Mouse (Mus musculus): ENCODE data around the gene Hk1. TPM values are rescaled to one million over a fixed set of nuclear protein-coding genes. Genes with fewer than 3 reads are reported as not detected.
"Not testable (repeated sequence)": the region's sequence is repeated elsewhere in the genome, so short reads cannot be mapped to it uniquely, and the experiment has no call there.

Gene Hk1
- polyA plus RNA-seq, 1 experiment from 2014 or later: 31.4 TPM

- no peak overlapping the region for H3K4me2 ChIP-seq (replicated peaks; ENCODE audit: low read depth, low read length)
These were observed 52.0 kb downstream of the Hk1 start for GRCm38 (mm10) chr10:62327572-62328317.

GRCm38 (mm10) chr10:62326818-62327571 lies 52.7 kb downstream of the Hk1 start:
- Histone ChIP-seq H3K9ac (ENCODE audit: low read depth, low read length) (no peak overlapping the region), H3K4me2 (replicated peaks; ENCODE audit: low read depth, low read length) (no peak overlapping the region), H3K27ac (ENCODE audit: low read depth, low read length) (no peak overlapping the region), H3K4me3 (ENCODE audit: low read length) (no peak overlapping the region), H3K36me3 (ENCODE audit: control insufficient read depth, insufficient read depth, low read length) (no peaks in the 10 kb centered on the region), H3K27me3 (ENCODE audit: control insufficient read depth, insufficient read depth, low read length) (no peaks in the 10 kb centered on the region), H3K9me3 (ENCODE audit: control insufficient read depth, low read length) (no peaks in the 10 kb centered on the region), H3K4me1 (ENCODE audit: control insufficient read depth, insufficient read depth, low read length) (peaks cover 11% of the 10 kb centered on the region)
- WGBS: 78% methylated on average over 8 of the region's 8 CpGs
- ATAC-seq (ENCODE audit: low FRiP score, low TSS enrichment): no peak

More at GRCm38 (mm10) chr10:62327572-62328317, 52.0 kb downstream of the Hk1 start:
- no peak for ATAC-seq (ENCODE audit: low FRiP score, low TSS enrichment)
- Histone ChIP-seq H3K36me3 (ENCODE audit: control insufficient read depth, insufficient read depth, low read length) (no peaks in the 10 kb centered on the region), H3K9ac (ENCODE audit: low read depth, low read length) (no peak overlapping the region), H3K27ac (ENCODE audit: low read depth, low read length) (no peak overlapping the region), H3K4me3 (ENCODE audit: low read length) (no peak overlapping the region), H3K27me3 (ENCODE audit: control insufficient read depth, insufficient read depth, low read length) (no peaks in the 10 kb centered on the region), H3K4me1 (ENCODE audit: control insufficient read depth, insufficient read depth, low read length) (peaks cover 15% of the 10 kb centered on the region), H3K9me3 (ENCODE audit: control insufficient read depth, low read length) (no peaks in the 10 kb centered on the region)
- WGBS: 47% methylated on average over 23 of the region's 23 CpGs

DNA sequence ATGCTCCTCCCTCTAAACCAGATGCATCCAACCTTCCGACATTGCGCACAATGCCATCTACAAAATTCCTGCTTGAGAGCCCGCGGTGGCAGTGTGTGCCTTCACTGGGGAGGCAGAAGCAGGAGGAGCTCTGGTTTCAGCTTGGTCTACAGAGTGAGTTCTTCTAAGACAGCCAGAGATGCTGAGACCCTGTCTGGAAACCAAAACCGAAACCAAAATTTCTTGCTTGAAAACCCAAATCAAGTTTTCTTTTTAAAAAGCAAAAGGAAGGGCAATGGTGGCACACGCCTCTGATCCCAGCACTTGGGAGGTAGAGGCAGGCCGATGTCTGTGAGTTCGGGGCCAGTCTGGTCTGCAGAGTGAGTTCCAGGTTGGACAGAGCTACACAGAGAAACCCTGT lies 53.7 kb downstream of the Hk1 start:
- ATAC-seq (ENCODE audit: low FRiP score, low TSS enrichment): no peak
- H3K27me3 ChIP-seq (ENCODE audit: control insufficient read depth, insufficient read depth, low read length): no peaks in the 10 kb centered on the region
- WGBS: 95% methylated on average over 8 of the region's 8 CpGs
- H3K27ac ChIP-seq (ENCODE audit: low read depth, low read length): no peak overlapping the region
- no peak overlapping the region for H3K9ac ChIP-seq (ENCODE audit: low read depth, low read length)
- H3K4me3 ChIP-seq (ENCODE audit: low read length): no peak overlapping the region
- peaks cover 11% of the 10 kb centered on the region for H3K4me1 ChIP-seq (ENCODE audit: control insufficient read depth, insufficient read depth, low read length)
- no peak overlapping the region for H3K4me2 ChIP-seq (replicated peaks; ENCODE audit: low read depth, low read length)
- H3K9me3 ChIP-seq (ENCODE audit: control insufficient read depth, low read length): no peaks in the 10 kb centered on the region
- H3K36me3 ChIP-seq (ENCODE audit: control insufficient read depth, insufficient read depth, low read length): no peaks in the 10 kb centered on the region

GRCm38 (mm10) chr10:62322821-62323220 lies 56.9 kb downstream of the Hk1 start:
- not testable (repeated sequence) for H3K9ac ChIP-seq (ENCODE audit: low read depth, low read length); H3K27ac ChIP-seq (ENCODE audit: low read depth, low read length); H3K4me3 ChIP-seq (ENCODE audit: low read length); H3K9me3 ChIP-seq (ENCODE audit: control insufficient read depth, low read length); H3K4me2 ChIP-seq (replicated peaks; ENCODE audit: low read depth, low read length); H3K4me1 ChIP-seq (ENCODE audit: control insufficient read depth, insufficient read depth, low read length); ATAC-seq (ENCODE audit: low FRiP score, low TSS enrichment); H3K27me3 ChIP-seq (ENCODE audit: control insufficient read depth, insufficient read depth, low read length); H3K36me3 ChIP-seq (ENCODE audit: control insufficient read depth, insufficient read depth, low read length)
- WGBS: 90% methylated on average over 8 of the region's 8 CpGs

GRCm38 (mm10) chr10:62321457-62321856 lies 58.3 kb downstream of the Hk1 start:
- H3K4me3 ChIP-seq (ENCODE audit: low read length): no peak overlapping the region
- H3K27me3 ChIP-seq (ENCODE audit: control insufficient read depth, insufficient read depth, low read length): no peaks in the 10 kb centered on the region
- no peak for ATAC-seq (ENCODE audit: low FRiP score, low TSS enrichment)
- H3K9me3 ChIP-seq (ENCODE audit: control insufficient read depth, low read length): no peaks in the 10 kb centered on the region
- WGBS: 76% methylated on average over 9 of the region's 9 CpGs
- no peak overlapping the region for H3K9ac ChIP-seq (ENCODE audit: low read depth, low read length)
- no peaks in the 10 kb centered on the region for H3K4me1 ChIP-seq (ENCODE audit: control insufficient read depth, insufficient read depth, low read length)
- no peak overlapping the region for H3K4me2 ChIP-seq (replicated peaks; ENCODE audit: low read depth, low read length)
- no peaks in the 10 kb centered on the region for H3K36me3 ChIP-seq (ENCODE audit: control insufficient read depth, insufficient read depth, low read length)
- no peak overlapping the region for H3K27ac ChIP-seq (ENCODE audit: low read depth, low read length)

- no peak for ATAC-seq (ENCODE audit: low FRiP score, low TSS enrichment)
- Histone ChIP-seq H3K4me2 (replicated peaks; ENCODE audit: low read depth, low read length) (no peak overlapping the region), H3K4me1 (ENCODE audit: control insufficient read depth, insufficient read depth, low read length) (no peaks in the 10 kb centered on the region), H3K27ac (ENCODE audit: low read depth, low read length) (no peak overlapping the region), H3K9me3 (ENCODE audit: control insufficient read depth, low read length) (no peaks in the 10 kb centered on the region), H3K36me3 (ENCODE audit: control insufficient read depth, insufficient read depth, low read length) (no peaks in the 10 kb centered on the region), H3K27me3 (ENCODE audit: control insufficient read depth, insufficient read depth, low read length) (no peaks in the 10 kb centered on the region), H3K4me3 (ENCODE audit: low read length) (no peak overlapping the region), H3K9ac (ENCODE audit: low read depth, low read length) (no peak overlapping the region)
- WGBS: 91% methylated on average over 9 of the region's 9 CpGs
These were observed 59.2 kb downstream of the Hk1 start for GRCm38 (mm10) chr10:62320402-62320978.

GRCm38 (mm10) chr10:62319154-62319553 lies 60.6 kb downstream of the Hk1 start:
- no peaks in the 10 kb centered on the region for H3K9me3 ChIP-seq (ENCODE audit: control insufficient read depth, low read length)
- no peaks in the 10 kb centered on the region for H3K36me3 ChIP-seq (ENCODE audit: control insufficient read depth, insufficient read depth, low read length)
- H3K27ac ChIP-seq (ENCODE audit: low read depth, low read length): no peak overlapping the region
- H3K9ac ChIP-seq (ENCODE audit: low read depth, low read length): no peak overlapping the region
- no peak for ATAC-seq (ENCODE audit: low FRiP score, low TSS enrichment)
- H3K27me3 ChIP-seq (ENCODE audit: control insufficient read depth, insufficient read depth, low read length): no peaks in the 10 kb centered on the region
- H3K4me2 ChIP-seq (replicated peaks; ENCODE audit: low read depth, low read length): no peak overlapping the region
- peaks cover 5% of the 10 kb centered on the region; the same call in 1 of the 2 replicates for H3K4me1 ChIP-seq (ENCODE audit: control insufficient read depth, insufficient read depth, low read length)
- no peak overlapping the region for H3K4me3 ChIP-seq (ENCODE audit: low read length)
- 71% methylated on average over 7 of the region's 7 CpGs for WGBS

DNA sequence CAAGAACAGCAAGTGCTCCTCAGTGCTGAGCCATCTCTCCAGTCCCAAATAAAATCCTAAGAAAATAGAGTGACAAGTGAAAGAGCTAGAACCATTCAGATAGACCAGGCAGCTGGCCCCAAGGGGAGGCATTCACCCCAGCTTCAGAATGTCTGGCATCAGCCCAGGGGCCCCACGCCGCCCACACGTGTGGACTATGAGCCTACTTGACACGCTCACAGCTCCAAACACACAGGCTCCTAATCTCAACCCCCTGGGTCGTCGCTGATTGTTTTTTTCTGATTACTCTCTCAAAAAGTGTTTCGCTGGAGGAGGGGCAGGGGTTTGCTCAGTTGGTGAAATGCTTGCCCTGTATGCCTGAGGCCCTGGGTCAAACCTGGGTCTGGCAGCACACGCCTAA lies 63.2 kb downstream of the Hk1 start:
- peaks cover 16% of the 10 kb centered on the region; the same call in 1 of the 2 replicates for H3K4me1 ChIP-seq (ENCODE audit: control insufficient read depth, insufficient read depth, low read length)
- no peaks in the 10 kb centered on the region for H3K36me3 ChIP-seq (ENCODE audit: control insufficient read depth, insufficient read depth, low read length)
- H3K9me3 ChIP-seq (ENCODE audit: control insufficient read depth, low read length): no peaks in the 10 kb centered on the region
- no peaks in the 10 kb centered on the region for H3K27me3 ChIP-seq (ENCODE audit: control insufficient read depth, insufficient read depth, low read length)
- 64% methylated on average over 8 of the region's 8 CpGs for WGBS
- H3K9ac ChIP-seq (ENCODE audit: low read depth, low read length): no peak overlapping the region
- no peak overlapping the region for H3K4me2 ChIP-seq (replicated peaks; ENCODE audit: low read depth, low read length)
- H3K27ac ChIP-seq (ENCODE audit: low read depth, low read length): no peak overlapping the region
- H3K4me3 ChIP-seq (ENCODE audit: low read length): no peak overlapping the region
- ATAC-seq (ENCODE audit: low FRiP score, low TSS enrichment): no peak
